Mouse (Mus musculus): ENCODE data around the gene Sphk1. TPM values are rescaled to one million over a fixed set of nuclear protein-coding genes. Genes with fewer than 3 reads are reported as not detected.
"Not testable (repeated sequence)": the region's sequence is repeated elsewhere in the genome, so short reads cannot be mapped to it uniquely, and the experiment has no call there.

The Sphk1 gene
- 1 to 10 TPM; 4.7 to 5.9 TPM for total RNA-seq (2021)
- long read RNA-seq, experiment 1, partial matches to known transcripts, result 2 of 11 reads
- long read RNA-seq, experiment 1, other reads (novel, unspliced or antisense), result 5 of 11 reads
- long read RNA-seq, experiment 2, partial matches to known transcripts, result 0 of 3 reads
- long read RNA-seq, experiment 2, other reads (novel, unspliced or antisense), result 0 of 3 reads

- intact Hi-C loops (cut with DNase I), result loop anchor here (5.0 kb wide), 1 partner anchor 38 kb away; the partner anchor contains the start of gene Prpsap1
Observed at GRCm38 (mm10) chr11:116530187-116531147, at the start of gene Sphk1. Sphk1 (plus strand) TSS chr11:116530925.

GRCm38 (mm10) chr11:116480975-116481374 is 49.8 kb upstream of the Sphk1 start:
- no peak for DNase-seq (ENCODE audit: low spot score in 2 of 2)
- intact Hi-C loops (cut with DNase I), result no loop called here

More at GRCm38 (mm10) chr11:116530187-116531147, at the start of gene Sphk1:
- DNase-seq (ENCODE audit: low spot score in 2 of 2), result no peak

DNA sequence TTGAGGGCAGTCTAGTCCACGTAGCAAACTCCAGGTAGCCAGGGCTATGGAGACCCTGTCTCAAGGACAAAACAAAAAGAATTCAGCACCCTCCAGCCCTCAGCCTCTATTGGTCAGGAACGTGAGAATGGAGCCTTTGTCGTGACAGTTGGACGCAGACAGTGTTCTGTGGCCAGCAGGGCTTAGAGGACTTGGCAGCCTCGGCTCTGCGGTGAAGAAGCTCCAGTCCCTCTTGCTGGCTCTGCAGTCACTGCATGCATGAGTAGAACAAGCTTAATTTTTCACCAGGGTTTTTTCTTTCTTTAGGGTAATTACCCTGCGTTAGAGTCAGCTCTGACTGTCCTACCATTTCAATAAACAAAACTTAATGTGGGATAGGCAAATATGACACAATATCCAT is 48.9 kb upstream of the Sphk1 start:
- no peak for DNase-seq (ENCODE audit: low spot score in 2 of 2)
- intact Hi-C loops (cut with DNase I), result no loop called here

DNA sequence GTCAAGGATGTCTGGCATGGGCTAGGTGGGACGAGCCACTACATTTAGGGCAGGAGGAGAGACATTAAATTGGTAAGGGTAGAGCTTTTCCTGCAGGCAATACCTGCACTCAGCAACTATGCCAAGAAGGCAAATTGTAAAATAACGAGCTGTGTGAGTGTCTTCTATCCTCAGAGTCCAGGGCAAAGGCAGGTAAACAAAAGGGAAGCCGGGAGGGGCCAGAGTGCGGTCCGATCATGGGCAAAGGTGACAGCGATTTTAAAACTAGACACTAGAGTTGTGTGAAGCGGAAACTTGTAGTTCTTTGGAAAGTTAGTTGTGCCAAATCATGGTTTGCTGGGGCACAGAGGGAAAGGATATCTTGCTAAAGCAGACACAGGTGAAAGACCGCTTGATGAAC is 46.5 kb upstream of the Sphk1 start:
- no peak for DNase-seq (ENCODE audit: low spot score in 2 of 2)
- intact Hi-C loops (cut with DNase I), result no loop called here

DNA sequence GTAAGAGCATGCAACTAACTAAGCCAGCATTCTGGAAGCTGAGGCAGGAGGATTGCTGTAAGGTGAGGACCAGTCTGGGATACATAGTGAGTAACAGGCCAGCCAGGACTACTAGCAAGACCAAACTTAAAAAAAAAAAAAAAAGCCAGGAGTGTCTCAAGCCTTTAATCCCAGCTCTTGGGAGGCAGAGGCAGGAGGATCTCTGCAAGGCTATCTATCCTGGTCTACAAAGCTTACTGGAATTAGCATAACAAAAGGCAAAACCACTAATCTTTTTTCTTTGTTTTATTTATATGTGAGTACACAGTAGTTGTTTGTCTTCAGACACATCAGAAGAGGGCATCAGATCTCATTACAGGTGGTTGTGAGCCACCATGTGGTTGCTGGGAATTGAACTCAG is 42.5 kb upstream of the Sphk1 start:
- no peak for DNase-seq (ENCODE audit: low spot score in 2 of 2)
- intact Hi-C loops (cut with DNase I), result no loop called here

DNA sequence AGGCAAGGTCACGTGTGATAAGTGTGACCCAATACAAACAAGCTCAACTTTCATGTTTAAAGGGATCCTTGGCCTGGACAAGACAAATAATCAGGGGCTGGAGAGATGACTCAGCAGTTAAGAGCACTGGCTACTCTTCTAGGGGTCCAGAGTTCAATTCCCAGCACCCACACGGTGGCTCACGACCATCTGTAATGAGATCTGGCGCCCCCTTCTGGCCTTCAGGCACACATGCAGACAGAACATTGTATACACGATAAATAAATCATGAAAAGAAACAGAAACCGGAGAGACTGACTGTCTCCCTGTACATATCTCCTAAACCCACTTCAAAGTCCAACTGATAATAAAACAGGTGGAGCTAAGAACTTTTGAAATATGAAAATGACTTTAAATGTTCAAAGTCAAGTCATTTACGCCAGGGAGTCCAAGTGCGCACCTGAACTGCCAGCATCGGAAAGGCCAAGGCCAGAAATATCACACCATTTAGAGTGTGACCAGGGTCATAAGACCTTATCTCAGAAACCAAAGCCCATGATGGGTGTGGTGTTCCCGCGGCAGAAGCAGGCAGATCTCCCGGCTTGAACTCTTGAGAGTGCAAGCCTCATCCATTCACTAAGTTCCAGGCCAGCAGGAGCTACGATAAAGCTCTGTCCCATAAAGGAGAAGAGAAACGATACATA is 41.9 kb upstream of the Sphk1 start:
- DNase-seq (ENCODE audit: low spot score in 2 of 2), result no peak
- intact Hi-C loops (cut with DNase I), result no loop called here

DNA sequence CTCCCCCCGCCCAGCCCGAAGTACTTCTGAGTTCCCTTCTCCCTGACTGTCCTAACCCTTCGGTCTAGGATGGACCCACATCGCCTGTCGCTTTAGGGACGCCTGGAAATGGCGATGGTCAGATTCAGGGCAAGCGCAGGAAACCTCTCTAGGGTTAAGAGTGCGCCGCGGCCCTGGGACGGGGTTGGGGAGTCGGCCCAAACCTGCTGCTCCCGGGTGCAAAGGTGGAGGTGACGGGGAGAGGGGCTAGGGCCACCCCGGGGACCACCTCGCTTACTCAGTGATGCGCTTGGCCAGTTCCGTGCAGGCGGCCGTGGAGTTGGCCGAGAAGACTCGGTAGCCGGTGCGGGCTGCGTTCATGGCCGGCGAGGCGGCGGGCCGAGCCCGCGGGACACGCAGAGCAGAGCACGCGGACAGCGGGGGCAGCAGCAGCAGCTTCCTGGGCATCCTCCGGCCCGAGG is 40.9 kb upstream of the Sphk1 start:
- no peak for DNase-seq (ENCODE audit: low spot score in 2 of 2)
- intact Hi-C loops (cut with DNase I), result loop anchor here (2.0 to 5.0 kb wide), 2 partner anchors 42 to 55 kb away; partner anchors contain the start of genes Sphk1 and Ubald2

GRCm38 (mm10) chr11:116490232-116491107 is 40.3 kb upstream of the Sphk1 start:
- DNase-seq (ENCODE audit: low spot score in 2 of 2), result peak; percentile 79 to 86
- intact Hi-C loops (cut with DNase I), result loop anchor here (2.0 to 5.0 kb wide), 2 partner anchors 42 to 56 kb away; partner anchors contain the start of genes Sphk1 and Ubald2

GRCm38 (mm10) chr11:116491338-116491737 is 39.4 kb upstream of the Sphk1 start:
- DNase-seq (ENCODE audit: low spot score in 2 of 2), result no peak
- intact Hi-C loops (cut with DNase I), result loop anchor here (2.0 to 5.0 kb wide), 2 partner anchors 41 to 57 kb away; partner anchors contain the start of genes Sphk1 and Ubald2

DNA sequence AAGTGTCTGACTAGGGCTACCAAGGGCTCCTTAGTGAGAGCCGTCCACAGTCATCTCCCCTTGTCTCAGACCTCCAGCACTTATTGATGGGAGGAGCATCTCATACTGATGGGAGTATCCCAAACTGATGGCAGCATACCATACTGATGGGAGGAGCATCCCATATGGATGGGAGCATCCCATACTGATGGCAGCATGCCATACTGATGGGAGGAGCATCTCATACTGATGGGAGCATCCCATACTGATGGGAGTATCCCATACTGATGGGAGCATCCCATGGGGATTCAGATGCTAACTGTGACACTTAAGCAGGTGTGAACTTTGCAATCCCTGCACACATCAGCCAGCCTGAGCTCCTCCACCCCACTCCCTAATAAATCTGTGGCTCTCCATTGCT is 38.2 kb upstream of the Sphk1 start:
- DNase-seq (ENCODE audit: low spot score in 2 of 2), result not testable (repeated sequence)
- intact Hi-C loops (cut with DNase I), result loop anchor here (5.0 kb wide), 1 partner anchor 40 kb away; the partner anchor contains the start of gene Sphk1

DNA sequence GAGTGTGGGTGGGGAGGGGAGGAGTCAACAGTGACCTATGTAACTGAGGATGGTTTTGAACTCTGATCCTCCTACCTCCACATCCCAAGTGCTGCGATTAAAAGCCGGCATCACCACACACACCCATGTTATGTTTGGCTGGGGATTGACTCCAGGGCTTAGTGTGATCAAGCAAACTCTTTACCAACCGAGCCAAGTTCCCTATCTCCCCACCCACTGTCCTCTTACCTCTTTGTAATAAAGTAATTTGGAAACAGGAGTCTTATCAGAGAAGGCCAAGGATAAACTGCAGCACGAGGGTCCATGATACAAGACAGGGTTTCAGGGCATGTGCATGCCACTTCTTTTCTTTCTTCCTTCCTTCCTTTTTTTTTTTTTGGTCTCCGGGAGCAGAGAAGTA is 37.5 kb upstream of the Sphk1 start:
- intact Hi-C loops (cut with DNase I), result loop anchor here (5.0 kb wide), 1 partner anchor 39 kb away; the partner anchor contains the start of gene Sphk1
- no peak for DNase-seq (ENCODE audit: low spot score in 2 of 2)

DNA sequence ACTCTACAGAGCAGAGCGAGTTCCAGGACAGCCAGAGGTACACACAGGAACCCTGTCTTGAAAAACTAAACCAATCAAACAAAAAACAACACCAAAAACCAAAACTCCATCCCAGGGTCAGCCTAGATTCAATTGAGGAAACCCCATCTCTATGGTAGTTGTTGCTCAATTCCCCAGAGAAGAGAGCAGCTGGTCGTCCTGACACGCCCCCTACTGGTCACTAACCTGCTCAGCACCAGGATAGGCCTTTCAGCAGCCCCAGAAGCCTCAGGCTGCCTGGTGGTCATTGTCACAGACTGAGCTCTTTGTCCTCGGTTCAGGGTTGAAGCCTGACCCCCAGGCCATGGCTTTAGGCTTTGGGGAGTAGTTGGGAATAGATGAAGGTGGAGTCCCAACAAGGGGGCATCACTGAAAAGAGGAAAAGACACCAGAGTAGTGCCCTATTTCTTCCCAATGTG is 36.9 kb upstream of the Sphk1 start, which contains the start of gene Prpsap1:
Prpsap1 (minus strand) TSS at position 408 of the 458 bp plus-strand sequence.
- no peak for DNase-seq (ENCODE audit: low spot score in 2 of 2)
- intact Hi-C loops (cut with DNase I), result loop anchor here (5.0 kb wide), 1 partner anchor 38 kb away; the partner anchor contains the start of gene Sphk1

DNA sequence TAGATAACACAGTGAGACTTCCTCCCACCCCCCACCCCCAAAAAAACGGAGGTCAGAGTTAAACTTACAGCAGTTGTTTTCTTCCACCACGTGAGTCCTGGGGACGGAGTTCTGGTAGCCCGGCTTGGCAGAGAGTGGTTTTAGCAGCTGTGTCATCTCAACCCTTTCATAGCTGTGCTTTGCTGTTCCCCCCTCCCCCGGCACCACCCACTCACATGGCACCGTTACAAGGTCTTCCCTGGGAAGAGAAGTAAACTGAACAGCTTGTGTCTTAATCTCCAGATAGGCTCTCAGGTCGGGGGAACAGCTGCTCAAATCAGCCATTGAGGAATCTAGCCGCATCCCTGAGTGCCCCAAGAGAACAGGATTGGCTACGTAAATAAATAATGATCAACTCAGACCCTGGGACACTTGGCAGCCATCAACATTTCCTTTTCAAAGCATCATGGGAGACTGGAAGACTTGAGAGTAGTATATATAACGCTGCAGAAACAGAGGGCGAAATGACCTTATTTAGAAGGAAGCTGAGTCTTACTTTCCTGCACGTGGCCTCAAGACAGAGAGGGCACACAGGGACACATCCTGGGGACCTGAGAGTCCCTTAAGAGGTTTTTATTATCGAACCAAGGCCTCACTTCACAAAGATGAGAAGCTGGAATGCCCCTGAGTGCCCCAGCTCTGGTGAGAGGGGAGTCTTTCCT is 36.1 kb upstream of the Sphk1 start:
- intact Hi-C loops (cut with DNase I), result loop anchor here (5.0 kb wide), 1 partner anchor 38 kb away; the partner anchor contains the start of gene Sphk1

DNA sequence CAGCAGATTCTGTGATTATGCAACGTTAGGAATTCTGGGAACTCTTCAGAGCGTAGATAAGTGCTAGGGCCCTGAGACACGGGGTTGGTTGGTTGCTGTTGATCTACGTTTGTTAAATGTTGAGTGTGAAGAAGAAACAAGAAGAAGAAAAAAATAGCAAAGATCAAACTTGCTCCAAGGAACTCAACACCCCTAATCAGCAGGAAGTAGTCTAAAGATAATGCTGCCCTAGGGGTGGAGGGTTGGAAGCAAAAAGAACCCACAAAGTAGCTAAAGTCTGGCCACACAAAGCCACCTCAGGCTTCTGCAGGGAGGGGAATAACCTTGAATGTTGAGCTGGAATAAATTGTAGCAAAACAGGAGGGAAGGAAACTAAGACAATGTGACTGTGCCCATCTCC is 33.4 kb upstream of the Sphk1 start:
- intact Hi-C loops (cut with DNase I), result no loop called here
- DNase-seq (ENCODE audit: low spot score in 2 of 2), result no peak

More for the DNA sequence above, 36.1 kb upstream of the Sphk1 start:
- peak; percentile 67 to 89 for DNase-seq (ENCODE audit: low spot score in 2 of 2)

DNA sequence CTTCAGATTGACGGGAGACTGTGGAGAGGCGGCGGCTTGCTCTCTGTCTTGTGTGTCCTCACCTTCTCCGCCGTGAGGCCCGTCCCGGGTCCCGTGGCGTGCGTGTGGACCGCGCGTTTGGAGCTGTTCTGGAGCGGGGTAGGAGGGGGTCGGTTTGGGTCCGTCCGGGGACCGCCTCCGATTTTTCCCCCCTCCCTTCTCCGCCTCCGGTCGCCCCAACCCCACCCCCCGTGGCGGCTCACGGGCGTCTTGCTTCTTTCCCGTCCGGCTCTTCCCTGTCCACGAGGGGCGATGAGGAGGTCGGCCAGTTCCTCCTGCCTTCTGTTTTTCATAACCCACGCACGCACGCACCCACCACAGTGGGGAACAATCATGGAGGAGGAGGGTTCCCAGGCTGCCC is 32.1 kb upstream of the Sphk1 start:
- DNase-seq (ENCODE audit: low spot score in 2 of 2), result no peak

DNA sequence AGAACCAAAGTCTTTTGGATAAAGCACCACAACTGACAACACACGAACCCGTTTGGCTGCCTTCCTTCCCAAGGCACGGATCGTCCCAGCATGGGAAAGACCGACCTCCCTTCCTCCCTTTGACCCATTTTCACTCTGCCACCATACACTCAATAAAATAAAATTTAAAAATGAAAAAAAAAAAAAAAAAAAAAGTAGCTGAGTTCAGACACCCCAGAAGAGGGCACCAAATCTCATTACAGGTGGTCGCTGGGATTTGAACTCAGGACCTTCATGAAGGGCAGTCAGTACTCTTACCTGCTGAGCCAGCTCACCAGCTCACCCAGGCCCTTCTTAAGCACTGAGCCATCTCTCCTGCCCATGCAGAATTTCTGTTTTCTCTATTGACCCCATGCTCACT is 31.7 kb upstream of the Sphk1 start:
- intact Hi-C loops (cut with DNase I), result no loop called here
- no peak for DNase-seq (ENCODE audit: low spot score in 2 of 2)

More for the DNA sequence above, 32.1 kb upstream of the Sphk1 start:
- intact Hi-C loops (cut with DNase I), result no loop called here

DNA sequence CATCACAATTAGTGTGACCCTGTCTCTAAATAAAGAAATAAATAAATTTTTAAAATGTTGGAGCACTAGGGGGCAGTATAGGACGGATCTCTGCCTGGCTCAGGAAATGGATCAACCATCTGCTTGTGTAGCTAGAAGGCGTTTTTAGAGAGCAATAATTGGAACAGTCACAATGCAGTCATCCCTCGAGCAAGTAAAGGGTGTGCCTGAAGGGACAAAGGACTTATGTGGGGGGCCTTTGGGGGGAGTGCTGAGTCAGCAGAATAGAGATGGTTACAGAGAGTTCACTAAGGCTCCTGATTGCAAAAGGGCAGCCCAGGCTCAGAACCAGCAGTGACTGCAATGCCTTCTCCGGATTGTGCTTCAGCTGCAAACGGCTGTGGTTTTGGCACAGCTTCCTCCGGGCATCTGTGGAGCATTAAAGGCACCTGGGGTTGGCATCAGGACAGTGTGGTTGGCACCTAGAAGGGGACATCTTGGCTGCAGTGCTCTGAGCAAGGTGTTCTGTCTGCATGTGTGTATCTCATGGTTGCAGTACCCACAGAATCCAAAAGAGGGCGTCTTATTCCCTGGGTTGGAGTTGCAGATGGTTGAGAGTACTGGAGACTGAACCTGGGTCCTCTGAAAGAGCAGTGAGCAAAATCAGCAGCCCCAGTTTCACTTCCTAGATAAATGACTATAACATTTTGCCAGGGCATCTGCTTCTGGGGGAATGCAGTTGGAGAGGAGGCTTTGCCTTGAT is 29.5 kb upstream of the Sphk1 start:
- intact Hi-C loops (cut with DNase I), result no loop called here
- DNase-seq (ENCODE audit: low spot score in 2 of 2), result peak in 1 of 2 experiments; percentile 63
